Mouse (Mus musculus) intestine, postnatal 0 days (tissue): Measurements from ENCODE around the gene Cpa1. TPM values are rescaled to one million over a fixed set of nuclear protein-coding genes. Genes with fewer than 3 reads are reported as not detected.

ENCODE experiments used
- ATAC-seq: fragments of 200-750 bp; cut with Nextera tagmentation; 2 replicates; pipeline ENCODE4 v1.8.0; 2017; ENCODE audit warnings: mild to moderate bottlenecking, moderate TSS enrichment, moderate library complexity
- H3K27ac ChIP-seq: fragments of 300-500 bp; sonication (generic); 2 replicates; pipeline ENCODE4 v1.5.1; 2014; ENCODE audit warnings: mild to moderate bottlenecking, low read depth, low read length, moderate library complexity
- H3K27me3 ChIP-seq: fragments of 300-500 bp; sonication (generic); replicated peaks from 2 replicates; pipeline ENCODE4 v1.6.1; 2014; ENCODE audit warnings: low read length, mixed read lengths; ENCODE audit not compliant: control insufficient read depth, insufficient read depth
- H3K36me3 ChIP-seq: fragments of 300-500 bp; sonication (generic); 2 replicates; pipeline ENCODE4 v1.6.1; 2014; ENCODE audit warnings: mild to moderate bottlenecking, moderate library complexity; ENCODE audit not compliant: control insufficient read depth, insufficient read depth
- H3K4me1 ChIP-seq: fragments of 300-500 bp; sonication (generic); replicated peaks from 2 replicates; pipeline ENCODE4 v1.6.1; 2014; ENCODE audit warnings: antibody characterized with exemption, low read length, mixed read lengths; ENCODE audit not compliant: control insufficient read depth, insufficient read depth
- H3K4me2 ChIP-seq: fragments of 300-500 bp; sonication (generic); replicated peaks from 2 replicates; pipeline ENCODE4 v1.6.1; 2014; ENCODE audit warnings: low read depth, mild to moderate bottlenecking, moderate library complexity
- H3K4me3 ChIP-seq: fragments of 300-500 bp; sonication (generic); 2 replicates; pipeline ENCODE4 v1.5.1; 2014; ENCODE audit warnings: low read depth, low read length
- H3K9ac ChIP-seq: fragments of 300-500 bp; sonication (generic); 2 replicates; pipeline ENCODE4 v1.6.1; 2014; ENCODE audit warnings: mild to moderate bottlenecking, low read depth, low read length
- H3K9me3 ChIP-seq: fragments of 300-500 bp; sonication (generic); 2 replicates; pipeline ENCODE4 v1.6.1; 2016; ENCODE audit warnings: mixed run types; ENCODE audit not compliant: control insufficient read depth
- CTCF ChIP-seq: sonication (generic); IDR thresholded peaks from 2 replicates; pipeline ENCODE4 v1.5.1; 2016; ENCODE audit warnings: low read depth, mild to moderate bottlenecking, control low read depth, antibody characterized with exemption, moderate library complexity
- WGBS: fragments of 180-500 bp; shearing (Covaris S2); extraction: QIAGEN DNeasy Blood & Tissue Kit; methylation state at CpG from one replicate; pipeline ENCODE4 v1.1.7; 2014; 5-methylcytosine and 5-hydroxymethylcytosine counted together
- polyA plus RNA-seq: library from polyadenylated mRNA; unstranded; fragments of >200 nt; fragmentation: Nextera tagmentation; extraction: Ambion mirVana; gene quantifications from 2 replicates; pipeline ENCODE4 v1.2.1, GENCODE M21; 2015

Cpa1 gene
- polyA plus RNA-seq, 1 experiment from 2014 or later, result 3.5 TPM

GRCm38 (mm10) chr6:30681935-30682900 lies 43.2 kb downstream of the Cpa1 start:
- no peak overlapping the region for H3K9ac ChIP-seq

GRCm38 (mm10) chr6:30684570-30684969 lies 45.6 kb downstream of the Cpa1 start:
- Histone ChIP-seq H3K27me3 (no peaks in the 10 kb centered on the region), H3K9ac (no peak overlapping the region), H3K9me3 (no peaks in the 10 kb centered on the region), H3K27ac (no peak overlapping the region), H3K4me2 (no peak overlapping the region), H3K4me1 (0 out of 2 replicates have a peak, but pooled peaks cover 3% of the 10 kb centered on the region), H3K4me3 (no peak overlapping the region), H3K36me3 (no peaks in the 10 kb centered on the region)
- TF ChIP-seq CTCF, result no peak
- WGBS, result 98% methylated on average over 1 of the region's 1 CpGs
- ATAC-seq, result no peak

More at GRCm38 (mm10) chr6:30681935-30682900, 43.2 kb downstream of the Cpa1 start:
- H3K4me1 ChIP-seq, result 0 out of 2 replicates have a peak, but pooled peaks cover 3% of the 10 kb centered on the region
- no peaks in the 10 kb centered on the region for H3K36me3 ChIP-seq
- TF ChIP-seq CTCF, result no peak
- 37% methylated on average over 13 of the region's 13 CpGs for WGBS
- ATAC-seq, result no peak
- H3K4me3 ChIP-seq, result no peak overlapping the region
- peak overlapping the region; percentile 38 for H3K4me2 ChIP-seq
- no peak overlapping the region; the same call in 1 of the 2 replicates for H3K27ac ChIP-seq
- no peaks in the 10 kb centered on the region for H3K27me3 ChIP-seq
- H3K9me3 ChIP-seq, result no peaks in the 10 kb centered on the region

- H3K27me3 ChIP-seq, result no peaks in the 10 kb centered on the region
- 0 out of 2 replicates have a peak, but pooled peaks cover 3% of the 10 kb centered on the region for H3K4me1 ChIP-seq
- WGBS, result 91% methylated on average over 7 of the region's 7 CpGs
- H3K4me2 ChIP-seq, result no peak overlapping the region
- H3K9me3 ChIP-seq, result no peaks in the 10 kb centered on the region
- TF ChIP-seq CTCF, result no peak
- no peaks in the 10 kb centered on the region for H3K36me3 ChIP-seq
- no peak overlapping the region for H3K27ac ChIP-seq
- ATAC-seq, result no peak
- no peak overlapping the region for H3K9ac ChIP-seq
- H3K4me3 ChIP-seq, result no peak overlapping the region
These were observed 48.2 kb downstream of the Cpa1 start for GRCm38 (mm10) chr6:30687198-30687597.

GRCm38 (mm10) chr6:30692826-30693225 lies 53.8 kb downstream of the Cpa1 start:
- TF ChIP-seq CTCF, result no peak
- peak overlapping the region; percentile 74; the same call in 1 of the 2 replicates for H3K27ac ChIP-seq
- H3K9ac ChIP-seq, result peak overlapping the region; percentile 59; the same call in 1 of the 2 replicates
- H3K4me2 ChIP-seq, result peak overlapping the region; percentile 74
- H3K9me3 ChIP-seq, result no peaks in the 10 kb centered on the region
- H3K4me3 ChIP-seq, result peak overlapping the region; percentile 69
- H3K4me1 ChIP-seq, result peaks cover 6% of the 10 kb centered on the region; the same call in 1 of the 2 replicates
- H3K36me3 ChIP-seq, result no peaks in the 10 kb centered on the region
- ATAC-seq, result no peak
- WGBS, result 77% methylated on average over 5 of the region's 5 CpGs
- no peaks in the 10 kb centered on the region for H3K27me3 ChIP-seq

GRCm38 (mm10) chr6:30693350-30693991 lies 54.5 kb downstream of the Cpa1 start, which contains the start of gene Cep41:
Cep41 (minus strand) TSS chr6:30693749.
- Histone ChIP-seq H3K4me1 (peaks cover 6% of the 10 kb centered on the region; the same call in 1 of the 2 replicates), H3K9me3 (no peaks in the 10 kb centered on the region), H3K4me2 (peak within 1 kb of the TSS; percentile 74), H3K36me3 (no peaks in the 10 kb centered on the region), H3K9ac (peak within 1 kb of the TSS; percentile 59), H3K4me3 (peak within 1 kb of the TSS; percentile 69), H3K27ac (peak within 1 kb of the TSS; percentile 74), H3K27me3 (no peaks in the 10 kb centered on the region)
- TF ChIP-seq CTCF, result no peak
- 3% methylated on average over 46 of the region's 52 CpGs for WGBS
- peak; percentile 99 for ATAC-seq

- Histone ChIP-seq H3K4me2 (peak overlapping the region; percentile 74), H3K9ac (no peak overlapping the region), H3K9me3 (no peaks in the 10 kb centered on the region), H3K27me3 (no peaks in the 10 kb centered on the region), H3K4me3 (peak overlapping the region; percentile 69; the same call in 1 of the 2 replicates), H3K4me1 (peaks cover 6% of the 10 kb centered on the region; the same call in 1 of the 2 replicates), H3K27ac (no peak overlapping the region), H3K36me3 (no peaks in the 10 kb centered on the region)
- WGBS, result 44% methylated on average over 6 of the region's 6 CpGs
- TF ChIP-seq CTCF, result no peak
- ATAC-seq, result no peak
These were observed 55.2 kb downstream of the Cpa1 start for GRCm38 (mm10) chr6:30694209-30694608.

Other genes with a start within 250 kb of the Cpa1 start
- gene Zc3hc1, start 248.2 kb upstream of the Cpa1 start, polyA plus RNA-seq, result 14.9 and 15.1 TPM in 2 replicates
- gene Klhdc10, start 237.3 kb upstream of the Cpa1 start, polyA plus RNA-seq, result 6.1 and 6.2 TPM in 2 replicates
- gene Tmem209, start 129.4 kb upstream of the Cpa1 start, polyA plus RNA-seq, result 10.2 and 11.2 TPM in 2 replicates
- not detected in 2 replicates for gene Ssmem1, start 129.4 kb upstream of the Cpa1 start, polyA plus RNA-seq
- gene Cpa2, start 97.6 kb upstream of the Cpa1 start, polyA plus RNA-seq, result 2.9 and 3.3 TPM in 2 replicates
- 0.04 and 0.07 TPM in 2 replicates for gene Cpa4, start 70.8 kb upstream of the Cpa1 start, polyA plus RNA-seq
- gene Cpa5, start 28.2 kb upstream of the Cpa1 start, polyA plus RNA-seq, result not detected in 2 replicates
- gene Cep41, start 54.5 kb downstream of the Cpa1 start, polyA plus RNA-seq, result 3.7 and 4.4 TPM in 2 replicates
- 145 and 156 TPM in 2 replicates for gene Mest, start 84.3 kb downstream of the Cpa1 start, polyA plus RNA-seq